Mouse (Mus musculus) frontal cortex, postnatal 25 days (tissue): ENCODE results near the gene Kcmf1.
A peak's percentile ranks its signal among the peaks of the same experiment; 100 is the strongest.
"Not testable (repeated sequence)": the region's sequence is repeated elsewhere in the genome, so short reads cannot be mapped to it uniquely, and the experiment has no call there.

Experiments
- DNase-seq, 2 experiments: peaks; one replicate each; pipeline ENCODE4 v3.0.0; 2022; ENCODE audit warnings: low spot score in 2 of 2

Gene Kcmf1

DNA sequence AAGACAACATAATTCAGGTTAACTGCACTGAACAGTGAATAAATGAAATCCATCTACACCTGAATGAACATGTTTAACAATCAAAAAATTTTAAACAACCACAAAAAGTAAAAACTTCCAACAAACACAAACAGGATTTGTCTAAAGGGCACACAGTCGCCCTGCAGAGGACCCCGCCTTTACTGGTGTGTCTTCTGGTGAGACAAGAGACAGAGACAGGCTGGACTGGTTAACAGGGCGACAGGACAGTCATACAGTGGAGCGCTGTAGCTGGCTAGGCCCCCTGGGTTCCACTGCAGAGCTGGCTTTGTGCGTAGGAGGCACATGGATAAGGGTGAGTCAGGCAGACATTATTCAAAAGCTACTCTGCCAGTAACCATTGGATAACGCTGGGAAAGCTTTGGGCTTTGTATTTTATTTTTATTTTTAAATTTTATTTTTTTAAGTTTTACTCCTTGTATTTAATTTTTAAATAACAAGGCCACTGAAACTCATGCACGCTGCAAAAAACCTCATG, 57.7 kb downstream of the Kcmf1 start:
- DNase-seq: no peak

DNA sequence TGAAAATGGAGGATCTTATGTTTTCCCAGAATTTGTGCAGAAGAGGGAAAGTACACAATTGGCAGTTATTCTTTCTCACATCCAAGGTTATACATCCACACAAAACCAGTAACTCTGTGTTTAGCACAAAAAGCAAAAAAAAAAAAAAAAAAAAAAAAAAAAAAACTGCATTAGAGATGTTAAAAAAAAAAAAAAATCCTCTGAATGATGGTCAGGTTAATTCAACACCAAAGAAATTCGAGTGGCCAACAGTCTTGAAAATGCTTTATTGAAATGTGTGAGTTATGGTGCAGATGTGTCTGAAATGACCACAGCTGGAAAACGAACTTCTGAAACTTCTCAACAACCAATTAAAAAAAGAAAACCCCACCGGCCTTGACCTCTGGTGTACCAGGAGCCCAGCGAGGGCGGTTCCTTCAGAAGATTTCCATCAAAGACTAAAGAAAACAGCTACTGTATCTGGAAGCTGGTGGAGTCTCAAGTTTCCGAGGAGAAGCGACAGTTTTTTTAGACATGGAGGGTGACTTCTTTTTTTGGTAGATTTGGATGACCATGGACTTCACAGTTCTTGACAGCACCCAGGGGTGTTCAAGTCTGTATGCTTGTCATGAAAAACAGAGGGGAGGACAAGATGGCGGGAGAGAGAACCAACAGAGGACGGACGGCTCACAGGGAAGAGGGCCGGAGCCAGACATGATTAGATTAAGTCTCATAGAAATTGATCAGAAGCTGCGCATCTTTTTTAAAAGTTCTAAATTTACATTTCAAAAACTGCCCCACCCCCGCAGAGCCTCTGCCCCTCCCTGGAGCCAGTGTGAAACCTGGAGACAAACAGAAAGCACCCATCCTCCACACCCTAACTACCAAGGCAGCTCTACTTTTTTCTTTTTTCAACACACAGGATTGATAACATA, 58.7 kb downstream of the Kcmf1 start:
- no peak for DNase-seq

DNA sequence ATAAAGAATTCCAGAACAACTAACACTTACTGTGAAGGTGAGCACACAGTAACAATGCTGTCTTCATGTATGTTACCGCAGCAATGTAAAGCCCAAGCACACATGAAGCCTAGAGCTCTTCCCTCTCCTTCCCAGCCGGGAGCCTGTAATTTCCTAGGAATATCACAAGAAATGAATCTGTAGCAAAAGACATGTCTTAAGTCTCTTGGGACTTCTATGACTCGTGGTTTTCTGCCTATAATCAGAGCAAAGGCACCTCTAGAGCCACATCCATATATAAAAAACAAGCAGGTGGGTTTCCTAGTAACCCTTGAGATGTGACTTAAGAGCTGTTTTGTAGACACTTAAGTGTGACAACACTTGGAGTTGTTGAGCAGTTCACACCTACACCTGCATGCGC, 62.0 kb downstream of the Kcmf1 start:
- DNase-seq: no peak

DNA sequence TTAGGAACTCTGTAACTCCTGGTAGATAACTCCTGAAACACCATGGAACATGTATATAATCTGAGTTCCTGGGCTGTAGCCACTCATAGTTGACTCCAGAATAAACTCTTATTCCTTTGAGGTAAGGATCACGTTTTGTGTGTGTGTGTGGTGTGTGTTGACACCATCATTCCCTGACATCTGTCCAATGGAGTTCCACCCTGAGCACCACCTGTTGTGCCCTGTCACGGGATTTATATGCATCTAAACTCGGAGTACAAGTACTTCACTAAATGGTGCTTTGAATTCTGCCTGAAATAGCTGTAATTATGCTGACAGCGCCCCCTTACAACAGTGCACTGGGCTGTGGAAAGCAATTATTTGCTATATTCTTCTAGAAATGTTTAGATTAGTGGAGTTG, 65.3 kb downstream of the Kcmf1 start:
- DNase-seq: no peak

DNA sequence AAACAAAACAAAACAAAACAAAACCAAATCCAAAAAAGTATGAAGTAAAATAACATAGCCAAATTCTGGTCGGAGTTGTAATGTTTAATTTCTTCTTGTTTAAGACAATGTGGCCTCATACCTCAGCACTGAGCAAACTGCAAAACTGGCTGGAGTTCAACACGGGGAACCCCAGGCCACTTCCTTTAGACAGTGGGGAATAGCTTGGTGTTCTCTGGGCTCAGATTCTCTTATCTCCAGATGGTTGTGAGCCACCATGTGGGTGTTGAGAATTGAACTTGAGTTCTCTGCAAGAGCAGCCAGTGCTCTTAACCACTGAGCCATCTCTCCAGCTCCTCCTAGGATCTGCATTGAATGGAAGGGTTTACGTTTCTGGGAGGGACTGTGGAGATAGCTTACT, 67.9 kb downstream of the Kcmf1 start:
- no peak for DNase-seq

DNA sequence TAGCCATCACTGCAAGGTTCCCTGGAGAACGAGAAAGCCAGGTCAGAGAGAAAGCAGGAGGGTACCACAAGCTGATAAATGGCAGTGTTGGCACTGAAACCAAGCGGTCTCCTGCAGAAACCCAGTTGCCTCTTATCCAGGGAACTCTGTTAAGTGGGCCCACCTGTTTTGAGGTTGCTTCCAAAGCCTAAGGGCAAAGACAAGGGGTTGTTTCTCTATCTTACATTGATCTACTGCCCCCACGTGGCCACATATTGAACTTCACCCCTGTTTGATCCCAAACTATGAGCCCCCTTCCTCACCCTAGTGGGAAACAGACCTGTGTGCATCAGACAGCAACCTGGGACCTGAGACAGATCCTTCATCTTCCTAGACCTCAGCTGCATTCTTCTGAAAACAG, 68.5 kb downstream of the Kcmf1 start:
- DNase-seq: peak; percentile 43 to 63

DNA sequence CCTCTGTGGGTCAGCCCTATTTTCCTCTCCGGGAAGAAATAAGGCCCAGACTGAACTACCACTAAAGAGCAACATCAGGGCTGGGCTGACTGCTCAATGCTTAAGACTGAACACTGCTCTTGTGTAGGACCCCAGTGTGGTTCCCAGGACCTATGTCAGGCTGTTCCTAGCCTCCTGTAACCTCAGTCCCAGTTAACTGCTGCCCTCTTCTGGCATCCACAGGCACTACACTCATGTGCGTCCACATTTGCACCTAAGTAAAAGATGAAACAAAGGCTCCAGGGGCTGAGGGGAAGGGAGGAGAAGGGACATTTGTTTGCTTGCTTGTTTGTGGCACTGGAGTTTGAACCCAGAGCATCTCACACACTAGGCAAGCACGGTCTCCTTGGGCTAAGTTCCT, 70.9 kb downstream of the Kcmf1 start:
- DNase-seq: no peak

DNA sequence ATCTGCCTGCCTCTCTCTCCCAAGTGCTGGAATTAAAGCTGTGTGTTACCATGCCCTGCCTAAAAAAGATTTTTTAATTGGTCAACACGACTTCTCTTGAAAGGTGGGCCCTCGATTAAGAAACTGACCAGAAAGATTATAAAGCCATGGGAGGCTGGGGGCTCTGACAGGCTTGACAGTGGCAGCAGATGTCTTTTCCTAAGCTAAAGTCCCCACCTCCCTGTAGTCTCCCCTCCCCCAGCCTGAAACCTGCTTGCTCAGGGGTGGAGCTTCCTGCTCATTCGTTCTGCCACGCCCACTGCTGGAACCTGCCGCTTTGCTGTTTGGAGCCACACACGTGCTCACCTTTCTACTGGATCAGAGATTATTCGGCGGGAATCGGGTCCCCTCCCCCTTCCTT, 71.7 kb downstream of the Kcmf1 start:
- not testable (repeated sequence) for DNase-seq

DNA sequence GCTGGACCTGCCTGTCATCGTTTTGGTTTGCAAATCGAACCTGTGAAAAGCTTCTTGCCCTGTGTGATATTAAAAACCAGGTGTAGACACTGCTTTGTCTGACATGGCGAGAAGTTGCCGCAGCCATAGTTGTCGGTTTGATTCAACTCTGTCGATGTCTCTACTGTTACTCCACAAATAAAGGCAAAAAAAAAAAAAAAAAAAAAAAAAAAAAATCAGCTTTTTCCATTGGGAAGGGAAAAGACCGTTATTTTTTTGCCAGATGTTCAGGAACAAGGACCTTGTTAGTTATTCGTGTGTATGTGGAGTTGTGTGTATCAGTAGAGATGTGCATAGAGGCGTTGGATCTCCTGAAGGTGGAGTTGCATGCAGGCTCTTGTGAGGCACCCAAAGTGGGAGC, 74.0 kb downstream of the Kcmf1 start:
- DNase-seq: no peak

DNA sequence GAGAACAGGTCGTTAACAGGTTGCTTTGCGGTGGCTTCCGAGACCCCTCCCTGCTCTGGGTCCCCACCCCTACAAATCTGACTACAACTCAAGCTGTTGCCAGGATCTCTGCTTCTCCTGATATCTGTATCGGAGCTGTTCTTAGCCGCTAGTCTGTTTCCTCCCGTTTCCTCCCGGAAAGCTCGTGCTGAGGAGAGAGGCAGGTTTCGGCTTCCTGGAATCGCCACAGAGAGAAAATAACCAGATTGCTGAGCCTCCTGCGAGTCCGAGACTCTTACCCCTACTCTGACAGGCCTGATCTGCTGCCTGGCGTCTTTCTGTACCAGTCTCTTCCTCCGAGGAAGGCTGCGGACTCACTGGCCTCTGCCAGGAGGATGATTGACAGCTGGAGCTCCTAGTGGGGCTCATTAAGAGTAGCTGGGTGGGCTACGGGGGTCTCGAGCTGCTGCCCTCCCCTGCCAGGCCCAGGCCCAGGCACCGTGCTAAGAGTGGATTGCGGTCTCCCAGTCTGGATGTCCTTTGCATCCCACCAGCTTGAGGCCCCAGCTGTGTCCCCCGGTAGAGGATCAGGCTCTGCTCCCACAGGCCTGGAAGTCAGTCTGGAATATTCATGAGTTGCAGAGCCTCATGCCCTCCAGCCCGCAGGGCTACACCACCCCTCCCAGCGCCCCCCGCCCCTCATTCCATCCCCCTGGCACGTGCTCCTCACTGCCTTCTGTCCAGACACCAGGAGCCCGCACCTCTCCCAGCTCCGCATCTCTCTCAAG, 74.6 kb downstream of the Kcmf1 start:
- DNase-seq: no peak

DNA sequence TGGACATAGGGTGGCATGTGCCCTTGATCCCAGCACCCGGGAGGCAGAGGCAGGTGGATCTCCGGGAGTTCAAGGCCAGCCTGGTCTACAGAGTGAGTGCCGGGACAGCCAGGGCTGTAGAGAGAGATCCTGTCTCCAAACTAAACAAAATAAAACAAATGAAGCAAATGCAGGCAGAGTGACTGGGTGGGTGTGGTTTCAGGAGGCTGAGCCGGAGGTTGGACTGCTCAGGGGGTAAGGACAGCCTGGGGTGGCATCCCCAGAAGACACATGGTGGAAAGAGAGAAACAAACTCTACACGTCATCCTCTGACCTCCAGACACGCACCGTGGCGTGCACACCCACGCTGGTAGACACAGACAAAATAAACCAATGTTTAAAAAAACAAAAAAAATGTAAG, 86.3 kb downstream of the Kcmf1 start:
- DNase-seq: no peak

DNA sequence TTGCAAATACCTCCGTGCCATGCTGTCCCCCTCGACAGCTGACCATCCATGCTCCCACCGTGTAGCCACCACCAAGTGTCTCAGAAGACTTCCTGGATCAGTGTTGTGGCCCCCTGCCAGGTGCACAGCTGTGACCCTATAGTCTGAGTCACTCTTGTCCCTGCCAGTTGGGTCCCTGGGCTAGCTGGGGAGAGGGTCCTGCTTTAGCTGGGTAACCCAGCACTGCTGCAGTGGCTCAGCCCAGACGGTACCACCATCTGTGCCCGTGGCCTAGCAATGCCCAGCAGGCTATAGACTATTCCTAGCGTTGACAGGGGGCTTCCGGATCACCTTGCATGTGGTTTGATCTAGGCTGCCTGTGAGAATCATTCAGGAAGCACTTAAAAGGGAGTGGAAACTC, 89.5 kb downstream of the Kcmf1 start:
- DNase-seq: no peak

DNA sequence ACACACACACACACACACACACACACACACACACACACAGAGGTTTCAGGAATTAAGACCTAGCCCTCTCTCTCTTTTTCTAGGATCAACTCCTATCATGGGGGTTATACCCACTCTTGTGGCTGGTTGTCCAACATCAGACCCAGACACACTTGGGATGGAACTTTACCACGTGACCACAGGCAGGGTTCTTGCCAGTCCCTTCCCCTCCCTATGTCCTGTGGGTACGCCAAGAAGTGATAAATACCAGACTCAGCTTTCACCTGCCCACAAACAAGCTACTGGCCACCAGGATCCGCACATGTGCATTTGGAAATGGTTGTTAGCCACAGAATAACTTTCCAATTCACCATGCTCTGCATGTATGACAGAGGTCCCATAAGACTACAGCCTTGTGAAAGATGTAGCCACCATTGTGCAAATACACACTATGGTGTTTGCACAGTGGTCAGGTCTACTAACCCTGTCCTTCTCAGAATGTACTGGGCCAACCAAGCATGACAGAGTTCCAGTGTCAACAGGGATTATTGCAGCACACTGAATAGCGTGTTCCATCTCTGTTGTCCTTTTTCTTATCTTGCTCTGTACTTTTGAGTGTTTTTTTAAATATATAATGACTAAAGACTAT, 90.1 kb downstream of the Kcmf1 start:
- no peak for DNase-seq

DNA sequence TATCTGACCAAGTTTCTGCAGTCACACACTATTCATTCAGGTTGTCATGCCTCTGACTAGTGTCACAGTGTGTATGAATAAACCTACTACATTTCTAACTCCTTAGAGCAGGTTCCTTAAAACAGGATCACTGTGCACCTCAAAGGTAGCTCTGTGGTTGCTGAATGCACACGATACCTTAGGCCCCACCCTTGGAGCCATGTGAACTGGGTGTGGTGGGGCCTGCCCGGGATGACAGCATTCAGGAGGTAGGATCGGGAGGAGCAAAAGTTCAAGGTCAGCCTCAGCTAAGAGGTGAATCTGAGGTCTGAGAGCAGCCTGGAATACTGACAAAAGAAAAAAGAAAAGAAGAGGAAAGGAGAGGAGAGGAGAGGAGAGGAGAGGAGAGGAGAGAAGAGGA, 91.4 kb downstream of the Kcmf1 start:
- DNase-seq: no peak

DNA sequence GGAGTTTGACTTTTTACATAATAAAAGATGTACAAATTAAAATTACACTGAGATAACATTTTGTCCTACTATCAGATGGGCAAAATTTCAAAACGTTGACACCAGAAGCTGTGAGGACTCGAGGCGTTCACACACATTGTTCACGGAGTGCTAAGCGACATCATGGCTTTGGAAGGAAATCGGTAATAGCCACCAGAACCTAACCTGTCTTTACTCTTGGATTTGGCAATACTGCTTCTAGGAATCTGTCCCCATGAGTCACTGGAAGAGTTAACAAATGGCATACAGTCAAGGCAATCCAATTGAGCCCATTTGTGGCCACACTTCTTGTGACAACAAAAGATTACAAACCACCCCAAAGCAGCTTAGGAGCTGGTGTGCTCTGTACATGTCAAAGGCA, 96.1 kb downstream of the Kcmf1 start:
- DNase-seq: no peak

DNA sequence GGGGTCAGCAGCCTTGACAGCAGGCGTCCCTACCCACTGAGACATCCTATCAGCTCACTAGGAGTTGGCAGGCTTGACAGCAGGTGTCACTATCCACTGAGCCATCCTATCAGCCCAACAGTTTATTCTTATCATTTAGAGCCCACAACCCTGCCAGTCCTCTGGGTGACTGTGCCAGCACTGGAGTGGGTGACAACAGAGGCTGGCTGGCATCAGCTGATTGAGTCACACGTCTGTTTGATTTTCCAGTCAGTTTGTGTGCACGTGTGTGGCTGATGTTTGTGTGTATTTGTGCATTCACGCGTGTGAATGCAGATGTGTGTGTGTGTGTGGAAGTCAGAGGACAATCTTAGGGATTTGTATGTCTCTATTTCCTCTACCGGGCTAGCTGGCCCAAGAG, 97.7 kb downstream of the Kcmf1 start:
- DNase-seq: no peak

DNA sequence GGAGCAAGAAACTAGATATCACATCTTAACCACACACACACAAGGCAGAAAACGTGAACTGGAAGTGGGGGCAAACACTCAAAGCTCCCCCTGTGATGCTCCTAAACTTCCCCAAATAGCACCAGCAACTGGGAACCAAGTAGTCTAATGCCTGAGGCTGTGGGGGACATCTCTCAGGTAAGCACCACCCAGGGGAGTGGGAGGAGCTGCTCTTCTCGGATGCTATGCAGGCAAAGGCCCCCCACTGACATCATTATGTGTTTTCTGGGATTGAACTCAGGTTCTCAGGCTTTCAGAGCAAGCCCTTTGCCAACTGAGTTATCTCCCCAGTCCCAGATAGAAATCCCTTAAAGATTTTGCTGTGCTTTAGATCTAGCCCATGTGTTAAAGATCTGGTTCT, 99.1 kb downstream of the Kcmf1 start:
- DNase-seq: no peak

DNA sequence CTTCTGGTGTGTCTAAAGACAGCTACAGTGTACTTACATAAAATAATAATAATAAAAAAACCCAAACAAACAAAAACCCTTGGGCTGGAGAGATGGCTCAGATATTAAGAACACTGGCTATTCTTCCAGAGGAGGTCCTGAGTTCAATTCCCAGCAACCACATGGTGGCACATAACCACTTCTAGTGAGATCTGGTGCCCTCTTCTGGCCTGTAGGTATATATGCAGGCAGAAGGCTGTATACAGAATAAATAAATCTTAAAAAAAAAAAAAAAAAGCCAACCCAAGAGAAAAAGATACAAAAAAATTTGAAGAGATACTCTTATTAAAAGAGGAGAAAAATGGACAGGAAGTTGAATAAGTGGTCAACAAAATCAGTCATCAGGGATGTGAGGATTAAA, 102.0 kb downstream of the Kcmf1 start:
- no peak for DNase-seq

DNA sequence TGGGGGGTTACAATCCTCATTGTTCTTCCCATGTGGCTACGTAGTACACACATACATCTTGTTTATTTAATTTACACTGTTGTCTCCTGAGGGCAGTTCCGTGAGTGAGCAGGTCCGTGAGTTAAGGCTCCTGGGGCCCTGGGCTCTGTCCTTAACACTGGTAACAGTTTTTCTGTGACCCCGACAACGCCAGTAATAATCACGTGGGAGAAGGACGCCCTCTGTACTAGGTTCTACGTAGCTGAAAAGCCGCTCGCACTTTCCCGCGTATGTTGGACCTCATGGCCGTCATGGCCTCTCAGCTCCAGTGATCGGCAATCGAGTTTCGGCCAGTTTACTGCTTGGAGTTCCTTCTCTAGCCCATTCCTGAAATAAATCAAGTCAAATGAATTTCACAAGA, 104.3 kb downstream of the Kcmf1 start:
- DNase-seq: no peak

DNA sequence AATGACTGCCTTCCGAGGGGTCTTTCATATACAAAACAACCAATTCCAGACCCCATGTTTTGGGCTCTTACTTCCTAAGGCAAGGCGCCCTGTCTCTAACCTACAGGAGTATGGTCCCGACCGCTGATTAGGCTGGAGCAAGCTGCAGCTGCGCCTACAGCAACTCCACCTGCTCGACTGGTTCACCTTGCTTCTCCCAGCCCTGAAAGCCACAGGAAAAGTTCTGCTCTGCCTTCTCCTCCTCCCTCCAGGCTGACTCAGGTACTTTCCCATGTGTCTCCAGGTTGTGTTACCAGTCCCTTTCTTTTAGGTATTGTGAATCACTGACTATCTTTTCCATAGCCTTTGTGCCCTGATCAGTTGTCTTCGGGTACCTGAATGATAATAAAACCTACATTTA, 104.9 kb downstream of the Kcmf1 start:
- no peak for DNase-seq

DNA sequence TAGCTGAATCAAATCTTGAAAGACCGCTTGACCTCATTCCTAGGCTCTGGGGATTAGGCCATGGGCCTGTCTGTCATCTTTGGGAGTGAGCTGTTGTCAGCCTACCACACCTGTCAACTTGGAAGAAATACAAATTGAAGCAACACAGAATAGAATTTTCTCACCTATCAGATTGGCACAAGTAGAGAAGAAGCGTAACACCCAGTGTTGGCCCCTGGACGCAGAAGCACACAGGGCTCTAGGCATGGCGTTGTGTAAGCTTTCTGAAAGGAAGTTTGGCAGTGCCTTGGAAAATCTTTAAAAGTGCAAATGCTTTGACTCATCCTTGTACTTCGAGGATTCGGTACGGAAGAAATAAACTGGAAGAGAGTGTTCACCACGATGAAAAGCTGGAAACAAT, 107.1 kb downstream of the Kcmf1 start:
- DNase-seq: no peak
